Mouse (Mus musculus) kidney, embryonic 16.5 days (tissue): ENCODE measurements around the gene Fis1. TPM values are rescaled to one million over a fixed set of nuclear protein-coding genes. Genes with fewer than 3 reads are reported as not detected.

Source experiments
- ATAC-seq: fragments of 200-750 bp; cut with Nextera tagmentation; 2 replicates; pipeline ENCODE4 v1.8.0; 2017; ENCODE audit warnings: moderate TSS enrichment; ENCODE audit not compliant: low FRiP score, low TSS enrichment
- H3K27ac ChIP-seq: fragments of 300-500 bp; sonication (generic); 2 replicates; pipeline ENCODE4 v1.5.1; 2014; ENCODE audit warnings: low read length
- H3K27me3 ChIP-seq: fragments of 300-500 bp; sonication (generic); 2 replicates; pipeline ENCODE4 v1.6.1; 2014; ENCODE audit warnings: low read length, control low read depth, mixed read lengths; ENCODE audit not compliant: insufficient read depth
- H3K36me3 ChIP-seq: fragments of 300-500 bp; sonication (generic); 2 replicates; pipeline ENCODE4 v1.6.1; 2014; ENCODE audit warnings: low read length, control low read depth, mixed read lengths; ENCODE audit not compliant: insufficient read depth
- H3K4me1 ChIP-seq: fragments of 300-500 bp; sonication (generic); 2 replicates; pipeline ENCODE4 v1.6.1; 2014; ENCODE audit warnings: low read length, control low read depth, mixed read lengths; ENCODE audit not compliant: insufficient read depth
- H3K4me2 ChIP-seq: fragments of 300-500 bp; sonication (generic); replicated peaks from 2 replicates; pipeline ENCODE4 v1.6.1; 2014; ENCODE audit warnings: low read depth, low read length
- H3K4me3 ChIP-seq: fragments of 300-500 bp; sonication (generic); 2 replicates; pipeline ENCODE4 v1.5.1; 2014; ENCODE audit warnings: mild to moderate bottlenecking, low read length
- H3K9ac ChIP-seq: fragments of 300-500 bp; sonication (generic); replicated peaks from 2 replicates; pipeline ENCODE4 v1.6.1; 2014; ENCODE audit warnings: low read length
- H3K9me3 ChIP-seq: fragments of 300-500 bp; sonication (generic); 2 replicates; pipeline ENCODE4 v1.6.1; 2016; ENCODE audit warnings: low read length, control low read depth
- WGBS: fragments of 180-500 bp; shearing (Covaris S2); extraction: QIAGEN DNeasy Blood & Tissue Kit; methylation state at CpG from one replicate; pipeline ENCODE4 v1.1.7; 2014; 5-methylcytosine and 5-hydroxymethylcytosine counted together
- polyA plus RNA-seq: library from polyadenylated mRNA; unstranded; fragments of >200 nt; fragmentation: Nextera tagmentation; extraction: Ambion mirVana; gene quantifications from 2 replicates; pipeline ENCODE4 v1.2.1, GENCODE M21; 2015

The Fis1 gene
- polyA plus RNA-seq, 1 experiment from 2014 or later: 296 TPM

DNA sequence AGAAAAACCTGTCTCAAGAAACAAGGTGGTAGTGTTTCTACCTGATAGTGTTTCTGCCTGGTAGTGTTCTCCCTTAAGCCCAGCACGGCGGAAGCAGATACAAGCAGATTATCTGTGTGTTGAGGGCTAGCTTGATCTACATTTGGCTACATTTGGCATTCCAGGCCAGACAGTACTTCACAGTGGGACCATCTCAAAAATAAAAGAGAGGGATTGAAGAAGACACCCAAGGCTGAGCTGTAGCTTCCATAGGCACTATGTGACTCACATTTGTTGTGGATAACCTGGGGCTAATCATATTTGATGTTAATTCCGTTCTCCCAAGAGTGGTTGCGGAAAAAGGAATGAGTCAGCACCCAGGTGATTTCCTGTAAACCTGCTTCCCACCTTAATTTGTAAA lies 922 bp upstream of the Fis1 start:
- Histone ChIP-seq H3K4me3 (peak overlapping the region; percentile 80; the same call in 1 of the 2 replicates), H3K27me3 (no peaks in the 10 kb centered on the region), H3K4me1 (peaks cover 13% of the 10 kb centered on the region), H3K4me2 (no peak overlapping the region), H3K36me3 (no peaks in the 10 kb centered on the region), H3K27ac (no peak overlapping the region), H3K9me3 (no peaks in the 10 kb centered on the region), H3K9ac (no peak overlapping the region)
- 77% methylated on average over 4 of the region's 4 CpGs for WGBS
- ATAC-seq: no peak

GRCm38 (mm10) chr5:136953440-136953951 lies 421 bp downstream of the Fis1 start:
- no peaks in the 10 kb centered on the region for H3K27me3 ChIP-seq
- peak overlapping the region; percentile 87 for H3K4me2 ChIP-seq
- H3K9me3 ChIP-seq: no peaks in the 10 kb centered on the region
- WGBS: 3% methylated on average over 12 of the region's 12 CpGs
- no peaks in the 10 kb centered on the region for H3K36me3 ChIP-seq
- ATAC-seq: peak; percentile 36
- peak overlapping the region; percentile 67 for H3K27ac ChIP-seq
- peak overlapping the region; percentile 76 for H3K9ac ChIP-seq
- H3K4me3 ChIP-seq: peak overlapping the region; percentile 80
- H3K4me1 ChIP-seq: peaks cover 13% of the 10 kb centered on the region

- Histone ChIP-seq H3K27me3 (no peaks in the 10 kb centered on the region), H3K9me3 (no peaks in the 10 kb centered on the region), H3K27ac (no peak overlapping the region), H3K4me3 (no peak overlapping the region), H3K9ac (no peak overlapping the region), H3K36me3 (no peaks in the 10 kb centered on the region), H3K4me2 (no peak overlapping the region), H3K4me1 (peaks cover 13% of the 10 kb centered on the region)
- 80% methylated on average over 4 of the region's 4 CpGs for whole genome bisulfite sequencing
- ATAC-seq: no peak
Observed at GRCm38 (mm10) chr5:136955622-136956021, 2.5 kb downstream of the Fis1 start.

DNA sequence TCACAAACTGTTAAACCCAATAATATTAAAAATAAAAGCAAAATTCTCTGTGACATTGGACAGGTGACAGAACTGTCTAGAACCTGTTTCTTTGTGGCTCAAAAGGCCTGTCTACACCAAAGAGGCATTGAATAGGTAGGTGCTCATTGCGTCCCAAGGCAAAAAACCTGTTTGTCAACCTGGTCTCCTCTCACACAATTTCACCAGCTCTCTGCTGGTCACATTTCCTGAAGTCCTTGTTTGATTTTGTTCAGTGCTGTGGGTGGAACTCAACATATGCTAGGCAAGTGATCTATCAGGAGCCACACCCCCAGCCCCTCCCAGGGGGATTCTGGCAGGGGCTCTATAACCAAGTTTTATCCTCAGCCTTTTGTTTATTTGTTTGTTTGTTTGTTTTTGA lies 4.2 kb downstream of the Fis1 start:
- H3K27me3 ChIP-seq: no peaks in the 10 kb centered on the region
- no peak overlapping the region for H3K9ac ChIP-seq
- H3K4me1 ChIP-seq: peaks cover 19% of the 10 kb centered on the region
- no peak overlapping the region for H3K4me2 ChIP-seq
- H3K27ac ChIP-seq: no peak overlapping the region
- WGBS: 88% methylated on average over 1 of the region's 1 CpGs
- H3K4me3 ChIP-seq: no peak overlapping the region
- H3K36me3 ChIP-seq: no peaks in the 10 kb centered on the region
- ATAC-seq: no peak
- H3K9me3 ChIP-seq: no peaks in the 10 kb centered on the region

DNA sequence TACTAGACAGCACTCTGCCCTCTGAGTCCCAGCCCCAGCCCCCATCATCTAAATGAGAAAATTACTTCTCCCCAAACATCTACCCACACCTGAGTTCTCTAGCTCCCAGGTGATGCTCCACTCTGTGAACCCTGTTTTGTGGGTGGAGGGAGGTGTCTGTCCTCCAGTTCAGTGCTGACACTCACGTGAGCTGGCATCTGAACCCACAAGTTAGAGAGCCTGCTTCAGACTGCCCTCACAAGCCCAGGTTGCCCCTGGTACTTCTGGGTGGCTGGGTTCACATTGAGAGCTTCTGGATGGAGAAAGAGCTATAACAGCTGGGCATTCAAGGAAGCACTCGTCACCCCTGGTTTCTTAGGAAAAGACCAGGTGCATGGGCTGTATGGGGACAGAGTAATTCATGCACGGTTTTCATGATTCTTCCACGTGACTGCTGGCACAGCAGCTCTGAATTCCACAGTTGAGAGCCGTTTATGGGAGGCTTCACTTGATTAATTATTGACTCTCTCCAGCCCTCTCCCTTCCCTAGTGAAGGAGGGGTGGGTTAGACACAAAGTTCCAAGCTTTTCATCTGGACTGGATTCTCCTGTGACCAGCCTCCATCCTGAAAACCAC lies 6.0 kb downstream of the Fis1 start:
- Histone ChIP-seq H3K9ac (no peak overlapping the region), H3K4me3 (no peak overlapping the region), H3K4me1 (peaks cover 19% of the 10 kb centered on the region; the same call in 1 of the 2 replicates), H3K9me3 (no peaks in the 10 kb centered on the region), H3K36me3 (peaks cover 4% of the 10 kb centered on the region; the same call in 1 of the 2 replicates), H3K4me2 (no peak overlapping the region), H3K27me3 (no peaks in the 10 kb centered on the region), H3K27ac (peak overlapping the region; percentile 78)
- 28% methylated on average over 5 of the region's 5 CpGs for WGBS
- peak; percentile 65 for ATAC-seq

- Histone ChIP-seq H3K4me2 (no peak overlapping the region), H3K27me3 (no peaks in the 10 kb centered on the region), H3K4me3 (no peak overlapping the region), H3K27ac (peak overlapping the region; percentile 78; the same call in 1 of the 2 replicates), H3K36me3 (peaks cover 10% of the 10 kb centered on the region), H3K9me3 (no peaks in the 10 kb centered on the region), H3K4me1 (peaks cover 19% of the 10 kb centered on the region), H3K9ac (no peak overlapping the region)
- WGBS: 93% methylated on average over 6 of the region's 6 CpGs
- ATAC-seq: no peak
Observed at GRCm38 (mm10) chr5:136960053-136960452, 7.0 kb downstream of the Fis1 start.

DNA sequence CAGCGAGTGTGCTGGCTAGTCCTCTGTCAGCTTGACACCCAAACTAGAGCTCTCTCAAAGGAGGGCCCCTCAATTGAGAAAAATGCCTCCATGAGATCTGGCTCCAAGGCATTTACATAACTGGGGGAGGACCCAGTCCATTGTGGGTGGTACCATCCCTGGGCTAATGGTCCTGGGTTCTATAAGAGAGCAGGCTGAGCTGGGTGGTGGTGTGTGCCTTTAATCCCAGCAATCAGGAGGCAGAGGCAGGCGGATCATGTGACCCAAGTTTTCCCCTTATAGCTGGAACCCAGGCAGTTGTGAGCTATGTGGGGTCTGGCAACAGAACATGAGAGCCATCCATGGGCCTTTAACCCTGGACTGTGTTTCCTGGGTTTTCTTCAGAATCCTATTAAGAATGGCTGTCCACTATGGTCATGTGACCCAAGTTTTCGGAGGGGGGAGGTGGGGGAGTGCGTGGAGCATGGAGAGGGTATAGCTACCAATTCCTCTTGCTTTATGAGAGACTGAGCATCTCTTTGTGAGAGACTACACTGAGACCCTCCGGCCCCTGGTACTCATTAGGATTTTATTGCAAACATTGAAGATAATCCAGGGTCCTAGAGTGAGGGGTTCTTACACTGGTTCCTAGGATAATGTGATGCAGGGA lies 8.4 kb downstream of the Fis1 start:
- Histone ChIP-seq H3K36me3 (peaks cover 19% of the 10 kb centered on the region), H3K4me3 (peak overlapping the region; percentile 83), H3K4me2 (peak overlapping the region; percentile 86), H3K9ac (peak overlapping the region; percentile 93), H3K27ac (peak overlapping the region; percentile 94), H3K4me1 (peaks cover 33% of the 10 kb centered on the region), H3K27me3 (no peaks in the 10 kb centered on the region), H3K9me3 (no peaks in the 10 kb centered on the region)
- ATAC-seq: no peak
- 29% methylated on average over 5 of the region's 5 CpGs for WGBS

- H3K27me3 ChIP-seq: no peaks in the 10 kb centered on the region
- peaks cover 39% of the 10 kb centered on the region for H3K4me1 ChIP-seq
- peak; percentile 80 for ATAC-seq
- H3K4me3 ChIP-seq: peak overlapping the region; percentile 83
- H3K36me3 ChIP-seq: peaks cover 19% of the 10 kb centered on the region
- H3K9me3 ChIP-seq: no peaks in the 10 kb centered on the region
- peak overlapping the region; percentile 86 for H3K4me2 ChIP-seq
- H3K27ac ChIP-seq: peak overlapping the region; percentile 94
- WGBS: 0% methylated on average over 20 of the region's 20 CpGs
- H3K9ac ChIP-seq: peak overlapping the region; percentile 93
Observed at GRCm38 (mm10) chr5:136961983-136962461, 8.9 kb downstream of the Fis1 start.

DNA sequence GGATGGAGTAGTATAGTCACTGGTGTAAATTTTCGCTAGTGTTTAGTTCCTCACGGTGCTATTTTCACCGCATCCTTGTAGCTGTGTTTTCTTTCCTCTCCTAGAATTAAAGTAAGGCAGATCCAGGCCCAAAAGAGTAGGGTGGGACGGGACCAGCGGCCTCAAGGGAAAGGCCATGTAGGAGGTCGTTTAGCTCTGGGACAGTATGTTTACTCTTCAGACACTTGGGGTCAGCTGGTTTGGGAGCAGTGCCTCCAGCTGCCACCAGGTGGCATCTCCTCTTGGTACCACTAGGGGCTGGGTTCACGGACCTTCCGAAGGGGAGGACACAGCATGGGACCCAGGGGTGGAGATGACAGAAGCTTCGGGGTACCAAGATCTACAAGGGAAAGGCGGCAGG lies 9.4 kb downstream of the Fis1 start:
- Histone ChIP-seq H3K27me3 (no peaks in the 10 kb centered on the region), H3K36me3 (peaks cover 19% of the 10 kb centered on the region), H3K4me1 (peaks cover 44% of the 10 kb centered on the region), H3K9ac (peak overlapping the region; percentile 93), H3K27ac (peak overlapping the region; percentile 94), H3K9me3 (no peaks in the 10 kb centered on the region), H3K4me3 (peak overlapping the region; percentile 83), H3K4me2 (peak overlapping the region; percentile 86)
- 2% methylated on average over 10 of the region's 10 CpGs for WGBS
- peak; percentile 57; the same call in 1 of the 2 replicates for ATAC-seq
